Mouse (Mus musculus) CD4-positive, CD25-positive, alpha-beta regulatory T cell, adult 2 months (primary cell): Measurements from ENCODE around the gene Fam186a.
"Not testable (repeated sequence)": the region's sequence is repeated elsewhere in the genome, so short reads cannot be mapped to it uniquely, and the experiment has no call there.

Source experiments
- DNase-seq: peaks from one replicate; pipeline ENCODE4 v3.0.0-alpha.2; 2012; ENCODE audit warnings: low read depth, low spot score

Fam186a gene

DNA sequence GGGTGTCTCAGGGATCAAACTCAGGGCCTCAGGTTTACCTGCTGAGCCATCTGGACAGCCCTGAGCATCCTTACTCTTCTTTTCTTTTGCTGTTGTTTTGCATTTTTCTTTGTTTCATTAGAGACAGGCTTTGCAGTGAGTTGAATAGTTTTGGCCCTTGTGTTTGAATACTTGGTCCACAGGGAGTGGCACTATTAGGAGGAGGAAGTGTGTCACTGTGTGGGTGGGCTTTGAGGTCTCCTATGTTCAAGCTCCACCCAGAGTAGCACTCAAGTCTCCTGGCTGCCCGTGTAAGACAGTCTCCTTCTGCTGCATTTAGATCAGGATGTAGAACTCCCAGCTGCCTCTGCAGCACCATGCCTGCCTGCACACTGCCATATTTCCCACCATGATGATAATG is 32.4 kb downstream of the Fam186a start:
- no peak for DNase-seq

DNA sequence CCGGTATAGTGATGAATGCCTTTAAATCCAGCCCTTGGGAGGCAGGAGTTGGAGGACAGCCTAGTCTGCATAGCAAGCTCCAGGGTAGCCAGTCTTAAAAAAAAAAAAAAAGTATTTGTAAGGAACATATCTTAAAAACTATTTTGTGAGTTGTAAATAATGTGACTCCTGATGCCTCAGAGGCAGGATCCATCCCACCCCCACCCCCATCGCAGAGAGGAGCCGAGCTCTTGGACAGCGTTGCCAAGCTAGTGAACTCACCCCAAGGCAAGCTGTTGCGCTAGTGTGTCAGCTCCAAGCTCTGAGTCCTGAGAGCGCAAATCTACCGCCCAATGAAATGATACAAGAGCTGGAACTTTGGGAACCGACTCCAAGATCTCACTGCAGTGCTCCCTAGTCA is 35.6 kb downstream of the Fam186a start:
- no peak for DNase-seq

DNA sequence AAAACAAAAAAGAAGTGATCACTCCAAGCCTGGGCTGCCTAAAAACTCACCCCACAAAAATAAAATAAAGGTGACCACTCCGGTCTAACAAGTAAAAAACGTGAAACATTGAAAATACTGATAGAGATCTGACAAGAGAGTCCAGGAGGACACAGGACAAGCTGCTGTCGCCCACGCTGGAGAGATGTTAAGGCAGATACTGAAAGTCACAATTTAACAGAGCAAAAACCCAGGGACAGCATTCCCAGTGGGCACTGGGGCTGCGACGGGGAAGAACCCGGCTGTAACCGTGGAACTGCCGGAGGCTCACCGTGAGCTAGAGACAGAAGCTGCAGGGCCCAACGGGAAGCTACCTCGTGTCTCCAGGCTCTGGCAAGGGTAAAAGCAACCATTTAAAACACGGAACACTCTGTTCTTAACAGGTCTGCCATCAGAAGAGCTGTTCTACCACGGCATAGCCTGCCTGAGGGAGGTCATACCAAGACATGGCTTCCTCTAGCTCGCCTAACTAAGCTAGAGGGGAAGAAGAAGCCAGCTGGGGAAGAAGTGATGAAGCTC is 47.2 kb downstream of the Fam186a start:
- DNase-seq, result no peak

DNA sequence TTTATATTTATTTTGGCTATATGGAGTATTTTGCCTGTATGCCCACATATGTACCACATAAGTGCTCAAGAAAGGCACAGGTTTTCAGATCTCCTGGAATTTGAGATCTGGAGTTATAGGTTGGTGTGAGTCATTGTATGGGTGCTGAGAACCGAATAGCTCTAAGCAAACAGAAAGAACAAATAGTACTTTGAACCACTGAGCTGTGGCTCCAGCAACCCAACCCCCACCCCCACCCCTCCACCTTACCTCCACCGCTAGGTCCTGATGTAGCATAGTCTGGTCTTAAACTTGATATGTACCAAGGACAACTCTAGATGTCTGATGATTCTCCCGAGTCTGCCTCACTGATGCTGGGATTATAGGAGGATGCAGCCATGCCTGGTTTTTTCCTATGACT is 49.6 kb downstream of the Fam186a start:
- no peak for DNase-seq

DNA sequence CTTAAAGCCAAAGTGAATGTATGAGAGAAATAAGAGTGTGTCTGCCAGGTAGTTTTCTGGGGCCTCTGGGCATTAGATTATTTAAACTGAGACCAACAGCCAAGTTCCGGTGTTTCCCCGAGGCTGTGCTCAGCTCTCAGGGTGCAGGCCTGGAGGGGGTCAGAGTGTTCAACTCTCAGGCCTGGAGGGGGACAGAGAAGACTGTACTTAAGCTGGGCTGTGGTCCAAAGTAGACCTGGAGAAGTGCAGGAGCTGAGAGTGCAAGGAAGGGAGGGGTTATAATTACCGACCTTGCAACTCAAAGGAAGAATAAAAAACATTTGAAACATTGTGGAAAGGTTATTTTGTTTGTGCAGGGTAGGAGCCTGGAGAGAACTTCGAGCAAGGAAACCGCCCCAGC is 52.2 kb downstream of the Fam186a start:
- no peak for DNase-seq

DNA sequence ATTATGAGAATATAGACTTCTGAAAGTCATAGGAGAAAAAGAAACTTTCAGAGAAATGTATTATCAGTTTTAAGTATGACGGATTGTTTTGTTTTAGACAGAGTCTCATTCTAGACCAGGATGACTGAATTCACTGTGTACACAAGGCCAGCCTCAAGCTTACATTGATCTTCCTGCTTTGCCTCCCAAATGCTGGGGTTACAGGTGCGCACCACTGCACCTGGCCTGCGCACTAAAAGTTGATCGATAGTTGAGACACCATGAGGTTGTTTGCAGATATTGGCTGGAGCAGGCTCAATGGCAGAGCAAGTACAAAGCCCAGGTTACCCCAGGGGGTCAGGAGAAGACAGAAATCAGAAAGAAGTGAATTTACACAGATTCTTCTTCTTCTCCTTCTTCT is 55.1 kb downstream of the Fam186a start:
- DNase-seq, result no peak

DNA sequence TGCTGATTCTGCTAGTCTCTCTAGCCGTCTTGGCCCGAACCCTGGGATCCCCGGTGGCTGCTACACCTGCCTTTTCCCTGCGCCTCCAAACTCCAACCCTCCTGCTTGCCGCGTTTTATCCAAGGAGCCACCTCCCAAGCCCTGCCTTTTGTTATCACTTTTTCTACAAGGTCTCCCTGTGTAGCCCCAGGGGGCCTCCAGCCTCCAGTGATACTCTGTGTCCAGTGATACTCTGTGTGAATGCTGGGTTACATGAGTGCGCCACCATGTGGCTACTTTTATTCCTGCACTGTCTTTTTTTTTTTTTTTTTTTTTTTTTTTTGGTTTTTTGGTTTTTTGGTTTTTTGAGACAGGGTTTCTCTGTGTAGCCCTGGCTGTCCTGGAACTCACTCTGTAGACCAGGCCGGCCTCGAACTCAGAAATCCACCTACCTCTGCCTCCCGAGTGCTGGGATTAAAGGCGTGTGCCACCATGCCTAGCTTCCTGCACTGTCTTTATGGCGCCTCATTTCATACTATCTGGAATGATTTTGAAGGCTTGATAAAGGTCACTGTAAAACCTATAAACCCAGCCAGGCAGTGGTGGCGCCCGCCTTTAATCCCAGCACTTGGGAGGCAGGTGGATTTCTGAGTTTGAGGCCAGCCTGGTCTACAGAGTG is 57.4 kb downstream of the Fam186a start:
- peak; percentile 44 for DNase-seq

DNA sequence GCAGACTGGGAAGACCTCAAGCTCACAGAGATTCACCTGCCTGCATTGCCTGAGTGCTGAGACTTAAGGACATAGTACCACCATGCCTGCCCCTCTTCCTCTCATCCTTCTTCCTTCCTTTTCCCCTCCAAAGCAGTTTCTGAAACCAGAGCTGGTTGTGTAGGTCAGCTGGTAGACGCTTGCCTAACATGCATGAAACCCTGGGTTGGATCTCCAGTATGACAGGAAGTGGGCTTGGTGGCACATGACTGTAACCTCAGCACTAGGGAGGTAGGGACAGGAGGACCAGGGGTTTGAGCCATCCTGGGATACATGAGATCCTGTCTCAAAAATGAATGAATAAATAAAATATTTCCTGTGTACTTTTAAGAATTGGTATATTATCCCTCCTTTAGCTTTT is 59.3 kb downstream of the Fam186a start:
- DNase-seq, result no peak

DNA sequence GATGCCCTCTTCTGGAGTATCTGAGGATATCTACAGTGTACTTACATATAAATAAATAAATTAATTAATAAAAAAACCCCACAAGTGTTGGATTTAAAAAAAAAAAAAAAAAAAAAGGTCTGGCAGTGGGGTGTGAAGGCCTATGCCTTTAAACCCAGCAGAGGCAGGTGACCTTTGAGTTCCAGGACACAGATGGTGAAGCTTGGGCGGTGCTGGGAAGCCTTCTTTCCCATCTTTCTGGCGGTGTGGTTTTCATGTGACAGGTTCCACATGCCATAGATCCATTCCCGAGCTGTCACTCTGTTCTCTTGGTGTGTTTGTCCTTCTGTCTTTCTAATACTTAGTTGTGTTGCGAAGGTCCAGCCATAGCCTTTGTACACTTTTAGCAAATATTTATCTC is 59.8 kb downstream of the Fam186a start:
- no peak for DNase-seq

DNA sequence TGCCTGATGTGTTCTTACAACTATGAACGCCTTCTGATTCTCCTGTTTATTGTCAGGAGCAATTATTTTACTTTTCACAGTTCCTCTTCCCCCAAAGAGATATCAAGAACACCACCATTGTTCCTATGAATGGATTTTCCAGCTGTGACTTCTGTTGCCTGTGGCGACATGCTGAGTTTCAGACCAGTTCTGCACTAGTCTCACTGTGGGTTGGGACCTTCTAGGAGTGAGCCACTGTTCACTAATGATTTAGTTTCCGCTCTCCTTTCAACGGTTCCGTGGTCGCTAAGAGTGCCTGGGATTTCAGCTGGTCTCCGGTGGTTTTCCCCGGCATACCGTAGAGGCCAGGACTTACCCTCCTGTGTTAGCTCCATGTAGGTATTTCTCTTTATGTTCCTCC is 62.0 kb downstream of the Fam186a start:
- no peak for DNase-seq

DNA sequence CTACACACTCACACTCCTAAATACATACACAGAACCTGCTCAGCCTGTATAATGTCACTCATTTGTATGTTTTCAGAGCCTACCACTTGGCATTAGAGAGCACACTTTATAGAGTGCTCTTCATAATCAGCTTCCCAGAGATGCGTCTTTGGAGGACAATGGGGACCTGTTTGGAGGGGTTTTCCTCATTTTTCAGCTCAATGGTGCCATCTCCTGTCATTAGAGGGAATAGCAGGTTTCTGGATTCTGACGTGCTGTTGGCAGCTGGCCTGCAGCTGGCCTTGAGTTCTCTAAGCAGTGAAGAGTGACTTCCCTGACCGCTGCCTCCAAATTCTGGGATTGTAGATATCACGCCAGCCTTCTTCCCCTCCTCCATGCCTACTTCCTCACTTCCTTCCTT is 62.5 kb downstream of the Fam186a start:
- DNase-seq, result peak; percentile 66

DNA sequence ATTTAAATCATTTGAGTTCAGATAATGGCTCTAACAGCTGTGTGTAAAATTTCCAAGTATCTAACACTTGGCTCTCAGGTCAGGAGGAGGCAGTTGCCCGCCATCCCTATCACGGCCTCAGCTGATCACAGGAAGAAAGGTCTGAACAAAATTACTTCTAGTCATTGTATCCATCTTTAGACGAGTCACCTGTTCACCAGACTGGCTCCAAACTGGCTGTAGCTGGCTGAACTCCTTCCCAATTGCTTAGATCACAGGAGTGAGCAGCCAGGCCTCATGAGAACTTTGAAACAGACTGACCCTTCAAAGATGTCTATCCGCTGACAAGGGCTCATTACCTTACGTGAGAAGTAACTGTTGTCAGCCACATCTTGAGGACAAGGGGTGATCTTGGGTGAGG is 63.6 kb downstream of the Fam186a start:
- no peak for DNase-seq

DNA sequence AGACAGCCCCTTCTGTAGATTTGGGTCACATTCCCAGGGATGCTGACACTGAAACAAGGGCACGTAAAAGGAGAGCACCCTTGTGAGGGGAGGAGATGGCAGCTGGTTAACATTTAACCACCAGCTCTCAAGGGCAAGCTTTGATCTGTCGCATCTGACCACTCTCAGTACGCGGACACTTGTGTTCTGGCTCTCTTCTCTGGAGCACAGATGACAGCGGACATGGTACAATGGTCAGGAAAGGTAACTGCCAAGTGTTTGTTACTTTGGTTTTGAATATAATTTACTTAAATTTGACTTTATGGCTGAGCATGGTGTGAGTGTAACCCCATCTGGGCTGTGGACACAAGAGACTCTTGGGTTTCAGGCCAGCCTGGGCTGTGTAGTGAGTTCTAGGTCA is 64.1 kb downstream of the Fam186a start:
- DNase-seq, result no peak

DNA sequence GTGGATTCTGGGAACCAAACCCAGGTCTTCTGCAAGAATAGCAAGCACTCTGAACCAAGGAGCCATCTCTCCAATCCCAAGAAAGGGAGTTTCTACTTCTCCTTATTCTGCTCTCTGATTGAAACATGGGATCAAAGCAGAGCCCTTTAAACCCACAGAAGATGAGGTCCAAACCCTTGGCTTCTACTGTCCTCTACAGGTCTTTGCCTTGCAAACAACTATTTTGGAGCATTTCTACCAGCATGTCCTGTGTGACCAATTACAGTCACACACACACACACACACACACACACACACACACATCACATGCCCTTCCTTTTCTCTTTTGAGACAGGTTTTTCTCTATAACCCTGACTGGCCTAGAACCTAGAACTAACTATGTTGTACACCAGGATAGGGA is 70.2 kb downstream of the Fam186a start:
- DNase-seq, result no peak

DNA sequence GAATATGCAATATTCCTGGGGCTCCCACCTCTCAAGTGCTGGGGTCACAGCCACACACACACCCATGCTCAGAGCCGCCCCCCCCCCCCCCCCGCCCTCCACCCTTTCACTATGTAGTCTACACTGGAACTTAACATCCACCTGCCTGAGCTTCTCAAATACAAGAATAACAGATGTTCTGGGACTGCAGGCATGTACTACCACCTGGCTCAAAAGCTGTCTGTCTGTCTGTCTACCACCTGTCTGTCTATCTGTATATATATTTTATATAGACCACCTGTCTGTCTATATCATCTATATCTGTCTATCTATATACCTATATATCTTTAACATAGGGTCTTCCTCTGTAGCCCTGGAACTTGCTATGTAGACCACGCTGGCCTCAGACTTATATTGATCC is 75.5 kb downstream of the Fam186a start:
- no peak for DNase-seq

DNA sequence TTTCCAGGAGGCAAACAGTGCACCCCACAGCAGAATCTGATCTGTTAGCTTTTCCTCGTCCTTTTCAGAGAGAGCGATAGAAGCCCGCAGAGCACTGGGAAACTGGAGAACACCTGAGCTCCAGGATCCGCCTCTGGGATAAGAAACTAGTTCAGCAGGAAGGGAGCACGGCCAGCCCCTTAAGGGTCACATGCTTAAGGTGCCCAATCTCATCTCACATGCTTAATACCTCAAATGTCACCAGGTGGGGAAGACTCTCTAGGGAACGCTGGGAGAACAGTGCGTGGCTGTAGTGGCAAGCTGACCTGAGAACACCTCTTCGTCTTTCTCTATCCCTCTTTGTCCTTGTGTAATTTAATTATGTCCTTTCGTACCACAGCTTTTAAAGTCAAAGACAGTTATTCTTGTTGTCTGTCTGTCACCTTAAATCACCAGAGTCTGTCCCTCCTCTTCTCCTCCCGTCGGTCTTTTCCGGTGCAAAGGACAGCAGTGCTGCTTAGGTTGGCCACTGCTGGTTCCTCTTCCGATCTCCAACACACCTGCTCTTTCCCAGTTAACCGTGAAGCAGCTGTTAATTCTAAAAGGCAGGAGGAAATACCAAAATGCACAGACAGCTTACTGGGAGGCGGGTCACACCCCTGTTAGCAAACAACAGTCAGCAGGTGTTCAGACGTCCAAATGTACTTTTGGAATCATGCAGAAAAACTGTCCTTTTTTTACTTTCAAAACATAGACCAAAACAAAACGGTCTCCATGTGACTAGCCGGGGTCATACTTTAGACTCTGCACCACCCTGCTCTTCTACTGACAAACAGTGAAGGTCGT is 76.2 kb downstream of the Fam186a start:
- DNase-seq, result peak; percentile 30

DNA sequence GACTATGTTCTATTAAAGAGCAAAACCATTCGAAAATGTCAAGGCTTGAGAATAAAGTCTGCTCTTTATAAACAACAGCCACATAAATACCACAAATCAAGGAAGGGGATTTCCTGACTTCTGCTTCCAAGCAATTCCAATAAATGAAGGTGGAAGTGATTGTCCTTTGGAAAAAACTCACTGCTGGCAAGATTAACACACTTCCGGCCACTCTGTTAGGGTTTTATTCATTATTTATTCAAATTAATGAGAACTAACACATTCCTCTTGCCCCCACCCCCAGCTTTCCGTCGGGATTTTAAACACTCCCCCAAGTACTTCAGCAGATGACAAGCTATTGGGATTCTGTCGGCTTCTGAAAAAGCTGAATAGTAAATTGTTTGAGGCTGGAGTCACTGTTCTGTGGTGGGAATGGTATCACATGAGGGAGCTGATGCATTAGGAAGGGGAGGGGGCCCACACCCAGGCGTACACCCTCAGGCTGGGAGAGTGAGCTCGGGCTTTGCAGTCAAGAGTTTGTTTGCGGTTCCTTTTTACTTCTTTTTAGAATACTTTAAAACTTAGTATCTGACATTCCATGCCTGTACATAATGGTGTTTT is 77.5 kb downstream of the Fam186a start:
- DNase-seq, result no peak

DNA sequence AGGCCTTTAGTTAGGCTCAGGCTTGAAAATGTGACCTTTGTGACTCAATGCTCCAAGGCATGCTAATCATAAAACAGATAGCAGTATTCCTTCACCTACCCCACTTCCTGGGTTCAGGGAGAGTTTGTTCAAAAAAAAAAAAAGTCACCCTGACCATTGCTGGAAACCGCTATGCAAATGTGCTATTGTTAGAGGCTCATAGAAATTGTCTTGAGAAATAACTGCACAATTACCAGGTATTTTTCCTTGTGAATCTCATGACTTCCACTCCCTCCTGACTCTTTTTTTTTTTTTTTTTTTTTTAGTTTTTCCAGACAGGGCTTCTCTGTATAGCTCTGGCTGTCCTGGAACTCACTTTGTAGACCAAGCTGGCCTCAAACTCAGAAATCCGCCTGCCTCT is 79.7 kb downstream of the Fam186a start:
- not testable (repeated sequence) for DNase-seq

DNA sequence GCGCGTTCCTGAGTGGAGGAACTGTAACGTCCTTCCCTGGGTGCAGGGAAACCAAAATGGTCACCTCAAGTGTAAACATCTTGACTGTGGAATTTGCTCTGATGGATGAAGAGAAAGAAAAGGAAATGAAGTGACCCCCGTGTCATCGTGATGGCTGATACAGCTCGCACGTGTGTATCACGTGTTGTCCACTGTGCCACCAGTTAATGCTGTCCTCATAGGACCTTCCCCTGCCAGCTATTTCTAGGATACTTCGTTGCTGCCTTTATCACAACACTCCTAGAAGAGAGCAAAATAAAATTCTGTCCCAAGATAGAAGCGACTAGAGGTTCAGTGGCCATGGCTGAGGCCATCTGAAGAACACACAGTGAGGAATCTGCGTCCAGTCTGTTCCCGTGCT is 82.8 kb downstream of the Fam186a start:
- DNase-seq, result no peak

DNA sequence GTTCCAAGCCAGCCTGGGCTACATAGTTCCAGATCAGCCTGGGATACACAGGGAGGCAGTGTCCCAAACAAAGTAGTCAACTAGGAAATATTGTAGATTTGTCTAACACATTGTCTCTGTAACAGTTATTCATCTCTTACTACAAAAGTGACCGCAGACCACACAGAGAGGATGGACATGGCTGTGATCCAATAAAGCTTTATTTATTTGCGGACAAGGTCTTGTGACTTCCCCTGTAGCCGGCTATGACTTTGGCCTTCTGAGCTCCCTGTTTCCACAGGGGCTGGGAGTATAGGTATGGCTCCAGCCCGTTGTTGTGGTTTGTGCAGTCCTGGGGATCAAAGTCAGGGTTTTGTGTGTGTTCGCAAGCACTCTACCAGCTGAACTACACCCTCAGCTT is 88.3 kb downstream of the Fam186a start:
- DNase-seq, result no peak

DNA sequence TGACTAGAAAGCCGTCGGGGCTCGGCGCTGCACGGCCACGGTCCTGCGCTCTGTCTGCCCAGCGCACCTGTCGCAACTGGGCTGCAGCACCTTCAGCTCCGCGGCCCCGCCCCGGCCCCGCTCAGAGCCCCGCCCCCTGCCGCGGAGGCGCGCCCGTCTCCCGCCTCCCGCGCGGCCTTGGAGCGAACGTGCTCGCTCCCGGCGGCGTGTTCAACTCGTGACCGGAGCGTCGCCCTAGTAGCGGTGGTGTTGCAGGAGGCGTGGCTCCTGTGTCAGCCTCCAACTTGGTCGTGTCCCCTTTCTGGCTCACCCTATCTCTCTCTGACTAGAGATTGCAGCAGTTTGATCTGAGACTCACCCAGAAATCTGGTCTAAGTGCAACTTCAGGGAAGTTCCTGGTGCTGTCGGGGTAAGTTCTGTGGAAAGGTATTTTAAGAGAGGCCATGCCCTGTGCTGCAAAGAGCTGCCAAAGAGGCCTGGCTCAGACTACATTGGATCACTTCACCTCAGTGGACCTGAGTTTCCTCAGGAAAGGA is 91.5 kb downstream of the Fam186a start, which contains the start of gene Lima1:
Gene Lima1 (minus strand): TSS at position 123 of the 536 bp plus-strand sequence.
- DNase-seq, result peak; percentile 92

DNA sequence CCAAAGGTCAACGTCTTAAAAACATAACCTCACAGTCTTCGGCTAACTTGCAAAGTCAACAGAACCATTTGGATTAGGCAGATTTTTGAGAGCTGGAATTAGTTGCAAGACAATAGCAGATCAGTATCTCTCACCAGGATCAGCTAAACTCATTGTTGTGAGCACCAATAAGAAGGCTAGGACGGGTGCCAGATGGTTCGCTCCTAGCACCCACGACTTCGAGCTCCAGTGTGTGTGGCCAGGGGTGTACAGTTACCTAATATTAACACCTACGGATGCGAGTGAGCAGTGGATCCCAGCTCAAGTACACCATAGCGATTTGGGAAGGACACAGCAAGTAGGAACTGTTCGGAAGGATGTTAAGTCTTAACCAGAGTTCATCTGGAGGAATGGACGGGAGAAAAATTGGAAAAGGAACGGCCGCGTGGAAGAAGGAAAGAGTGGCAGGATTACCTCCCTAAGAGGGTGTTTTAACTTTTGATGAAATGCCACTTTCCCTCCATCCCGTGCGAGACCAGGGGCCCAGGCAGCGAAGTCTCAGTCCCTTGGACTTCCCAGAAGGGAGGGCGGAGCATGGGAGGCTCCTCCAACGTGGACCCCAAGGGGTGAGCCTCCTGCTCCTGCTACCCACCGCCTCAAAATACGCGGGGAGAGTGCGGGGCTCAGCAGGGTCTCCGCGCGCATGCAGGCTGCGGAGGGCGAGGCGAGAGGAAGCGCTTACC is 92.1 kb downstream of the Fam186a start:
- peak; percentile 11 for DNase-seq
